Mouse (Mus musculus) spleen, adult 2 months (tissue): ENCODE measurements around the gene Naxe. TPM values are rescaled to one million over a fixed set of nuclear protein-coding genes. Genes with fewer than 3 reads are reported as not detected.

Experiments used
- DNase-seq, 2 experiments: peaks; one replicate each; pipeline versions ENCODE4 v3.0.0 to v3.0.0-alpha.2; 2012 to 2021; ENCODE audit warnings: low spot score in 2 of 2, low read depth in 1 of 2
- H3K27ac ChIP-seq: fragments of 200-500 bp; 2 replicates; pipeline ENCODE4 v1.5.1; 2012; ENCODE audit warnings: low read length, inconsistent platforms; ENCODE audit not compliant: insufficient read depth
- H3K27me3 ChIP-seq: fragments of 200-500 bp; 2 replicates; pipeline ENCODE4 v1.6.1; 2012; ENCODE audit warnings: mild to moderate bottlenecking, moderate library complexity, low read length, inconsistent platforms; ENCODE audit not compliant: control insufficient read depth, insufficient read depth
- H3K36me3 ChIP-seq: fragments of 200-500 bp; 2 replicates; pipeline ENCODE4 v1.6.1; 2012; ENCODE audit warnings: mild to moderate bottlenecking, low read length, inconsistent platforms; ENCODE audit not compliant: control insufficient read depth, insufficient read depth
- H3K4me1 ChIP-seq: fragments of 200-500 bp; 2 replicates; pipeline ENCODE4 v1.6.1; 2011; ENCODE audit warnings: inconsistent platforms; ENCODE audit not compliant: control insufficient read depth, insufficient read depth, insufficient read length
- H3K4me3 ChIP-seq: fragments of 200-500 bp; 2 replicates; pipeline ENCODE4 v1.5.1; 2011; ENCODE audit warnings: mild to moderate bottlenecking, inconsistent platforms; ENCODE audit not compliant: insufficient read depth, insufficient read length; ENCODE audit errors: extremely low read depth
- CTCF ChIP-seq: fragments of 200-500 bp; IDR thresholded peaks from 2 replicates; pipeline ENCODE4 v1.5.1; 2011; ENCODE audit warnings: mild to moderate bottlenecking, inconsistent platforms; ENCODE audit not compliant: insufficient read depth, insufficient read length, insufficient replicate concordance; ENCODE audit errors: extremely low read depth
- POLR2A ChIP-seq: fragments of 200-500 bp; IDR thresholded peaks from 2 replicates; pipeline ENCODE4 v1.6.1; 2011; ENCODE audit warnings: low read depth, low read length, inconsistent platforms
- WGBS: fragments of 180-500 bp; shearing (Covaris S2); methylation state at CpG from one replicate; pipeline ENCODE4 v1.1.7; 2018; 5-methylcytosine and 5-hydroxymethylcytosine counted together
- polyA plus RNA-seq: library from polyadenylated mRNA; depleted of rRNA; stranded (reverse); fragments of >200 nt; gene quantifications from 2 replicates; pipeline ENCODE4 v1.2.3, GENCODE M21; 2012

The Naxe gene
- polyA plus RNA-seq, 1 experiment = 30.0 TPM

DNA sequence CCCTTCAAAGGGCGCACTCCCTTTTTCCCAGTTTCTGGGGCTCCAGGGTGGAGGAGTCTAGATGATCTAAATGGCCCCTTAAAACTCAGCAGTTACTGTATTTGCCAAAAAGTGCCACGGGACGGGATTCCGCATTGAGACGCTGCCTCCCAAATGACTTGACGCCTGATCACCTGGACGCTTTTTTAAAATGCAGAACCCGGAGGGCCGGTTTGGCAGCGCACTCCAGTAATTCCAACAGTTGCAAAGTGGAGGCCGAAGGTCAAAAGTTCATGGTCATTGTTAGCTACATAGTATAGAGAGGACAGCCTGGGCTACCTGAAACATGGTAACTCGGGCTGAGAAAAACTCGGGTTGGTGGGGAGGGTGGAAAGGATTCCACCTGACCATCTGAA is 23.9 kb upstream of the Naxe start:
- H3K27ac ChIP-seq = no peak overlapping the region
- 2% methylated on average over 13 of the region's 13 CpGs for WGBS
- DNase-seq = no peak
- H3K36me3 ChIP-seq = no peaks in the 10 kb centered on the region
- no peak for TF ChIP-seq POLR2A
- no peak for TF ChIP-seq CTCF
- peak overlapping the region; percentile 54; the same call in 1 of the 2 replicates for H3K4me3 ChIP-seq
- no peaks in the 10 kb centered on the region for H3K27me3 ChIP-seq
- no peaks in the 10 kb centered on the region; the same call in 1 of the 2 replicates for H3K4me1 ChIP-seq

DNA sequence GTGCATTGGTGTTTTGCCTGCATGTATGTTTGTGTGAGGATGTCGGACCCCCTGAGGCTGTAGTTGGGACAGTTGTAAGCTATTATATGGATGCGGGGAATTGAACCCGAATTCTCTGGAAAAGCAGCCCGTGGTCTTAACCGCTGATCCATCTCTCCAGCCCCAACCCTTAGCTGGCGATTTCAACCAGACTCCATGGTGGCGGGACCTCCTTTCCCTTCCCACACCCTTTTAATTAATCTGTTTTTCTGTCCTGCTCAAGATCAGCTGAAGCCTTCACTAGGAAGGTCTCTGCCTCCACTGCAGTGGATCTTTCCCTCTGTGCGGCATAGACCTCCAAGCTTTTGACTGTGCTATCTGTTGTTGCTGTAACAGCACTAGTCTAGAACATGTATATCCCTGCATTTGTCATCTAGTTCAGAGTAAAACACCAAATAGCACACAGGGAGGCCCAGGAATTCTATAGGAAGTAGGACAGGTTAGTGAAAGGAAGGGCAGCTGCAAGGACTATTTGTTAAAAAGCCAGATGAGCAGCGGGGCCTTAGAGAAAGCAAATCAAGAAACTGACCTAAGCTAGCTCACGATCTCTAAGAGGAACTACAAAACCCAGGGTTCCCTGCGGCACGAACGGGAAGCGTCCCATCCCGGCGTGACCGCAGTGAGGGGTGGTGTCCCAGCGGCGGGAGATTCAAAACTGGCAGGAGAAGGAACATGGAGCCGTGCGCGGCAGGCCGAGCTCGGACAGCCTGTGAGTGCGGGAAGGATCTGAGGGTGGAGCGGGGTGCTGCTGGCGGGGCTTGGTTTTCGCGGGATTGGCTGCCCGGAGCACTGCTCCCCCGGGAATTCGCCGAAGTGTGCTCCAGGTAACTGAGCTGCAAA is 23.3 kb upstream of the Naxe start, which contains the start of gene Iqgap3:
Iqgap3 (plus strand) TSS at position 627 of the 879 bp plus-strand sequence.
- peak within 1 kb of the TSS; percentile 54 for H3K4me3 ChIP-seq
- no peak within 1 kb of the TSS for H3K27ac ChIP-seq
- H3K36me3 ChIP-seq = no peaks in the 10 kb centered on the region
- WGBS = 20% methylated on average over 33 of the region's 33 CpGs
- peak; percentile 52 to 88 for DNase-seq
- H3K27me3 ChIP-seq = no peaks in the 10 kb centered on the region
- no peaks in the 10 kb centered on the region; the same call in 1 of the 2 replicates for H3K4me1 ChIP-seq
- TF ChIP-seq CTCF (no peak), POLR2A (no peak)

- no peak for DNase-seq
- Histone ChIP-seq H3K4me1 (no peaks in the 10 kb centered on the region; the same call in 1 of the 2 replicates), H3K27me3 (no peaks in the 10 kb centered on the region), H3K27ac (no peak within 1 kb of the TSS), H3K4me3 (no peak within 1 kb of the TSS), H3K36me3 (no peaks in the 10 kb centered on the region)
- no peak for TF ChIP-seq CTCF
- no peak for TF ChIP-seq POLR2A
- WGBS = 91% methylated on average over 4 of the region's 4 CpGs
Observed at GRCm38 (mm10) chr3:88078204-88078603, 19.9 kb upstream of the Naxe start, which contains the start of gene Ttc24. TSS of gene Ttc24 (minus strand) at chr3:88078304.

GRCm38 (mm10) chr3:88077441-88077840 is 19.1 kb upstream of the Naxe start:
- 53% methylated on average over 8 of the region's 8 CpGs for WGBS
- no peak for DNase-seq
- Histone ChIP-seq H3K4me3 (no peak overlapping the region), H3K4me1 (no peaks in the 10 kb centered on the region; the same call in 1 of the 2 replicates), H3K27me3 (no peaks in the 10 kb centered on the region), H3K27ac (no peak overlapping the region), H3K36me3 (no peaks in the 10 kb centered on the region)
- TF ChIP-seq CTCF = no peak

DNA sequence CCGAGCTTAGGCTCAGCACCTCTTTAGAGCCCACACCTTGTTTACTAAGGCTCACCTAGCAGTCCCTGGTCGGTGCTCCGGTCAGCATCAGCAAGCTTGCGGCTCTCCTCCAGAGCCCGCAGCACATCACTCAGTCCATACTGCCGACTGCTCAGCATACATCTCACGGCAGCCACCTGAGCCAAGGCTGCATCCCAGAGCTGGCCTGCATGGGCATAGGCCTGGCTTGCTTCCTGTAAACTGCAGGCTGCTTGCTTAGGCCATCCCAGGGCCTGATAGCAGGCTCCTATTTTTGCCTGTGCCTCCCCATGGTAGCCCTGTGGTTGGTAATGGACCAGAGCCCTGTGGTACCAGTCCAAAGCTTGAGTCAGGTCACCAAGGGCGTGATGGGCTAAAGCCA is 16.5 kb upstream of the Naxe start:
- H3K4me3 ChIP-seq = no peak overlapping the region
- H3K27me3 ChIP-seq = no peaks in the 10 kb centered on the region
- H3K36me3 ChIP-seq = no peaks in the 10 kb centered on the region
- DNase-seq = no peak
- no peaks in the 10 kb centered on the region for H3K4me1 ChIP-seq
- TF ChIP-seq POLR2A (no peak), CTCF (no peak)
- no peak overlapping the region for H3K27ac ChIP-seq
- 80% methylated on average over 8 of the region's 8 CpGs for WGBS

DNA sequence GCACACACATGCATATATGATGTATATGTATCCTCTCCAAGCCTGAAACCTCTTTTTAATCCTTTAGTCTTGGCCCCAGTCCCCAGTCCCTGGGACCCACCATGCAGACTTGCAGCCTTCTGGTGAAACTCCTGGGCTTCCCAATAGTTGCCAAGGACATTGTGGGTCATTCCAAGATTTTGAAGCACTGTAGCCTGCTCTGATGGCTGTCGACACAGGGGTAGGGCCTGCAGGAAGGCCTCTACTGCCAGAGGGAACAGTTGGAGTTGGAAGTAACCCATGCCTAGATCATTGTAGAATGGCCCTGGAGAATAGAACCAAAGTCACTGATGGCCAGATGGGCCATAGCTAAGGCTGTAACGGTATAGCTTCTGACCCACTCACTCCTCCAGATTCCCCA is 16.1 kb upstream of the Naxe start:
- Histone ChIP-seq H3K4me1 (no peaks in the 10 kb centered on the region), H3K27me3 (no peaks in the 10 kb centered on the region), H3K36me3 (no peaks in the 10 kb centered on the region), H3K27ac (no peak overlapping the region), H3K4me3 (no peak overlapping the region)
- no peak for DNase-seq
- no peak for TF ChIP-seq CTCF
- no peak for TF ChIP-seq POLR2A
- 83% methylated on average over 2 of the region's 2 CpGs for WGBS

GRCm38 (mm10) chr3:88073631-88074030 is 15.3 kb upstream of the Naxe start:
- DNase-seq = no peak
- TF ChIP-seq POLR2A (no peak), CTCF (no peak)
- H3K27ac ChIP-seq = no peak overlapping the region
- no peaks in the 10 kb centered on the region for H3K4me1 ChIP-seq
- H3K4me3 ChIP-seq = no peak overlapping the region
- no peaks in the 10 kb centered on the region for H3K27me3 ChIP-seq
- WGBS = 70% methylated on average over 2 of the region's 2 CpGs
- no peaks in the 10 kb centered on the region for H3K36me3 ChIP-seq
